Mouse (Mus musculus): ENCODE results near the gene Colca2. TPM values are rescaled to one million over a fixed set of nuclear protein-coding genes. Genes with fewer than 3 reads are reported as not detected.

Colca2 gene
- total RNA-seq (2015; ENCODE audit: low replicate concordance) (not detected in 2 replicates), total RNA-seq (2017; ENCODE audit: low replicate concordance) (not detected in 2 replicates)

GRCm38 (mm10) chr9:51278500-51279381 is at the start of gene Colca2:
TSS of gene Colca2 (minus strand) at chr9:51278569.
- ATAC-seq (replicated peaks; ENCODE audit: low FRiP score, poor library complexity, severe bottlenecking), result no peak

GRCm38 (mm10) chr9:51327555-51327903 is 49.2 kb upstream of the Colca2 start:
- no peak for ATAC-seq (replicated peaks; ENCODE audit: low FRiP score, poor library complexity, severe bottlenecking)

GRCm38 (mm10) chr9:51326619-51327554 is 48.5 kb upstream of the Colca2 start:
- no peak for ATAC-seq (replicated peaks; ENCODE audit: low FRiP score, poor library complexity, severe bottlenecking)

GRCm38 (mm10) chr9:51324406-51325065 is 46.2 kb upstream of the Colca2 start:
- no peak for ATAC-seq (replicated peaks; ENCODE audit: low FRiP score, poor library complexity, severe bottlenecking)

GRCm38 (mm10) chr9:51320096-51320495 is 41.7 kb upstream of the Colca2 start:
- no peak for ATAC-seq (replicated peaks; ENCODE audit: low FRiP score, poor library complexity, severe bottlenecking)

GRCm38 (mm10) chr9:51318246-51318645 is 39.9 kb upstream of the Colca2 start:
- ATAC-seq (replicated peaks; ENCODE audit: low FRiP score, poor library complexity, severe bottlenecking), result no peak

GRCm38 (mm10) chr9:51317322-51317721 is 39.0 kb upstream of the Colca2 start:
- ATAC-seq (replicated peaks; ENCODE audit: low FRiP score, poor library complexity, severe bottlenecking), result no peak

GRCm38 (mm10) chr9:51315402-51316063 is 37.2 kb upstream of the Colca2 start:
- no peak for ATAC-seq (replicated peaks; ENCODE audit: low FRiP score, poor library complexity, severe bottlenecking)

GRCm38 (mm10) chr9:51312554-51313317 is 34.4 kb upstream of the Colca2 start:
- ATAC-seq (replicated peaks; ENCODE audit: low FRiP score, poor library complexity, severe bottlenecking), result no peak

- ATAC-seq (replicated peaks; ENCODE audit: low FRiP score, poor library complexity, severe bottlenecking), result no peak
Measured at GRCm38 (mm10) chr9:51310515-51310914, 32.1 kb upstream of the Colca2 start.

- no peak for ATAC-seq (replicated peaks; ENCODE audit: low FRiP score, poor library complexity, severe bottlenecking)
Measured at GRCm38 (mm10) chr9:51306351-51306750, 28.0 kb upstream of the Colca2 start.

GRCm38 (mm10) chr9:51305146-51305545 is 26.8 kb upstream of the Colca2 start:
- ATAC-seq (replicated peaks; ENCODE audit: low FRiP score, poor library complexity, severe bottlenecking), result no peak

- ATAC-seq (replicated peaks; ENCODE audit: low FRiP score, poor library complexity, severe bottlenecking), result no peak
Measured at GRCm38 (mm10) chr9:51303980-51304379, 25.6 kb upstream of the Colca2 start.

- no peak for ATAC-seq (replicated peaks; ENCODE audit: low FRiP score, poor library complexity, severe bottlenecking)
Measured at GRCm38 (mm10) chr9:51293541-51293940, 15.2 kb upstream of the Colca2 start.

- peak; percentile 57 for ATAC-seq (replicated peaks; ENCODE audit: low FRiP score, poor library complexity, severe bottlenecking)
Measured at GRCm38 (mm10) chr9:51292674-51293073, 14.3 kb upstream of the Colca2 start.

- ATAC-seq (replicated peaks; ENCODE audit: low FRiP score, poor library complexity, severe bottlenecking), result no peak
Measured at GRCm38 (mm10) chr9:51290980-51291379, 12.6 kb upstream of the Colca2 start.

- ATAC-seq (replicated peaks; ENCODE audit: low FRiP score, poor library complexity, severe bottlenecking), result no peak
Measured at GRCm38 (mm10) chr9:51286079-51286478, 7.7 kb upstream of the Colca2 start.

GRCm38 (mm10) chr9:51277834-51278498 is 403 bp downstream of the Colca2 start:
- ATAC-seq (replicated peaks; ENCODE audit: low FRiP score, poor library complexity, severe bottlenecking), result no peak
